Mouse (Mus musculus): ENCODE data around the gene Ldb3.

The Ldb3 gene

GRCm38 (mm10) chr14:34554047-34554446, 34.4 kb downstream of the Ldb3 start:
- DNase-seq (ENCODE audit: low spot score), result no peak

DNA sequence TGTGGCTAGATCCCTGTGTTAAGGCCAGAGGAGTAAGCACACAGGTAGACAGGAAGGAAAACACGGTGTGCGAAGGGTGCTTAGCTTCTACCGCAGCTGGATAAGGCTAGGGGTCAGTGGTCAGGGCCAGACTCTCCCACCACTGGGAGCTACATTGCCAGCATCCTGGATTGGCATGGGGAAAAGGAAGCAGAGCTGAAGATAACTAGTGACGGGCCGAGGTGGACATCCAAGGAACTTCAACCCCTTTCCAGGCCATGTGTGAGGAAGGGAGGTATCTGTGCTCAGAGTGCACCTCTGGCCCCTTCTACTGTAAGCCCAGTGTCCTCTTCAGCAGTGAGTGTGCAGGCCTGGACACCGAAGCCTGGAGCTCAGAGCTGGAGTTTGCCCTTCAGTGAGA, 35.0 kb downstream of the Ldb3 start:
- DNase-seq (ENCODE audit: low spot score), result no peak

DNA sequence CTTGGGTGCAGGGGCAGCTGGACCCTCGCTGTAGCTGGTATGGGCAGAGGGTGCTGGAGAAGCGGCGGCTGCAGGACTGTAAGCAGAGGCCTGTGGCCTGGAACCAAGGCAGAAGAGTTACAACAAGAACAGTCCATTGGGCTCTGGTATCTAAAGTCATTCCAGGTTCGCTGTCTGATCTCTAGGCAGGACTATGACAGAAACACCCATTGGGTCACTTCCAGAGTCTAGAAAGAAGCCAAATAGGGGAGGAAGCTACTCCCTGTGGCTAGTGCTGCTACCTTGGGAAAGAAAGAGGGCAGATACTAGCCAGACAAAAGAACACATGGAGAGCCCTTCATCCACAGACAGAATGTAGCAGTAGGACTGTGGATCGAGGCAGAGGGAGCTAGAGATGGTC, 36.3 kb downstream of the Ldb3 start:
- DNase-seq (ENCODE audit: low spot score), result no peak

DNA sequence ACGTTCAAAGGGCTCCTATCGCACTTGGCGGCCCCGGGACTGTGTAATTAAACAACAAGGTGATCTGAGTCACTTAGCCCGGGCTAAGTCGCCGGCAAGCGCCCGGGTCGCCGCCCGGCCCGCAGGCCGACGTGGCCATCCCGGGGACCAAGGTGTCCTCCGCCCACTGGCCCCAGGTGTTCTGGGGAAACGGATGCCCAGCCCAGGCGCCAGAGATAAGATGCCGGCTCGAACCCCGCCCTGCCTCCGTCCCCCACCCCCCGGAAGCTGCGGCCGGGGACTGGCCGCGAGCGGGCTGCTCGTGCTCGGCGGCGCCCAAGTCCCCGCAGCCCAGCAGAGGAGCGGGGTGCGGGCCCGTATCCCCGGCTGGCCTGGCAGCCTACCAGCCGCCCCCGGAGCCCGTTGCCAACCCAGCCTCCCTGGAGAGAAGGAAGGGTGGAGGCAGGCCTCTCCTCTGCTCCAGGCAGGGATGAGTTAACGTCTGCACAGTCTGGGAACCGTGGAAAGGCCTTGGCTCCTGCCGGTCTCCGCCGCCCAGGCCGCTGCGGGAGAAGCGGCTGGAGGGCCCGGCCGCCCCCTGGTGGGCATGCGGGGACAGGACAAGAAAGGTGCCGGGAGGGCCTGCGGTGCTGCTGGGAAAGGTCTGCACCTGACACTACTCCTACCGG, 39.3 kb downstream of the Ldb3 start:
- peak; percentile 89 for DNase-seq (ENCODE audit: low spot score)

DNA sequence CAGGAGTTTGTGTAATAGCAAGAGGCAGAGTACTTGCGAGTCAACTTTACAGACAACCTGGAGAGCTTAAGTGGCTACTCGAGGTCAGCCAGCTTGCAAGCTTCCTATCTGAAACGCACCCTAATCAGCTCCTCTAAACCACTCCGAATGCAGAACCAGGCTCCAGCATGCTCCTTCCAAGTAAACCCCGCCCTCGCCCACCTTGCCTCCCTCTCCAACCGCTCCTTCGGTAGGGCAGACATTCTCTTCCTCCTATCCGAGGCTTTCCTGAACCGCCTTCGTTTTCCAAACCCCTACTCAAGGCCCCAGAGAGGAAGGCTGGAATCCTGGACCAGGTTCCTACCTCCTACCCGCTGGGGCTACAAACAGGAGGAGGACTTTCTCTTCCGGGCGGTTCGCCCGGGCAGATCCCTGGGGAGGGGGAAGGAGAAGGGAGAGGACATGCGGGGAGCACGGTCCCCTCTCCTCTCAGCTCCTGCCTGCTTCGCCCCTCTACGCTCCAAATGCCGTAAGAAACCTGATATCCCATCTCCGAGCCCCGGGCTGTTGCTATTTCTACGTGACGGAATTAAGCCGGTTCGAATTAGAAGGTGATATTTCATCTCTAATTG, 40.0 kb downstream of the Ldb3 start:
- DNase-seq (ENCODE audit: low spot score), result peak; percentile 67

DNA sequence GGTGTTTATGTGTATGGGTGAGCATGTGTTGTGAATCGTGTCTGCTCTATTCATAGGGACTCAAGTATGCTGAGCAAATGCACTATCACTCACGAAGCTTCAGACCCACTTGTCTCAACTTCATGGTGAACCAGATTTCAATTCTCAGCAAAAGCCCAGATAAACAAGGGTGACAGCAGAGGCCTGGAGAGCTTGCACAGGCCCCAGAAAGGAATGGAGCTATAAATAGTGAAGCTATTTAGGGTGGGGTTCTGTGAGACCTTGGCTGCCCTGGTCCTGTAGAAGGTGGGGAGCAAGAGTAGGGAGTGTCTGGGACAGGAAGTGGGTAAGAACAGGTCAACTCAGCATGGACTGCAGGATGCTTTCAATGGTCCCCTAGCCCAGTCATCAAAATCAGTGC, 43.9 kb downstream of the Ldb3 start:
- DNase-seq (ENCODE audit: low spot score), result no peak

- no peak for DNase-seq (ENCODE audit: low spot score)
These were observed 44.5 kb downstream of the Ldb3 start for GRCm38 (mm10) chr14:34544001-34544400.

- no peak for DNase-seq (ENCODE audit: low spot score)
These were observed 44.9 kb downstream of the Ldb3 start for GRCm38 (mm10) chr14:34543596-34543995.

DNA sequence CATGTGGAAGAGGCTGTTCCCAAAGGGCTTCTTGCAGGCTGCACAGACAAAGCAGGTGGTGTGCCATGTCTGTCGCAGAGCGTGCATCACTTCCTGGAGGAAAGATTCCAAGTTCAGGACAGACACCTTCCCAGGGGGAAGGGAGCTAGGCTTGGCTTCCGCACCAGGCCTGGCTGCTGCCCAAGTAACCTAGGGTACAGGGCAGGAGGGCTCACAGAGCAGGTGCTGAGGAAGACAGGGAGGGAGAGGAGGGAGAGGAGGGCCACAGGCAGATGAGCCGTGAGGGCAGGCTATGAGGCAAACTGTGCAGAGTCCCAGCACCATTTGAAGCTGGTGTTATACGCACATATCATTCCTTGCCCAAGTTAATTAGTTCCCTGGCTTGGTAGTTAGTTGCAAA, 46.6 kb downstream of the Ldb3 start:
- DNase-seq (ENCODE audit: low spot score), result no peak

DNA sequence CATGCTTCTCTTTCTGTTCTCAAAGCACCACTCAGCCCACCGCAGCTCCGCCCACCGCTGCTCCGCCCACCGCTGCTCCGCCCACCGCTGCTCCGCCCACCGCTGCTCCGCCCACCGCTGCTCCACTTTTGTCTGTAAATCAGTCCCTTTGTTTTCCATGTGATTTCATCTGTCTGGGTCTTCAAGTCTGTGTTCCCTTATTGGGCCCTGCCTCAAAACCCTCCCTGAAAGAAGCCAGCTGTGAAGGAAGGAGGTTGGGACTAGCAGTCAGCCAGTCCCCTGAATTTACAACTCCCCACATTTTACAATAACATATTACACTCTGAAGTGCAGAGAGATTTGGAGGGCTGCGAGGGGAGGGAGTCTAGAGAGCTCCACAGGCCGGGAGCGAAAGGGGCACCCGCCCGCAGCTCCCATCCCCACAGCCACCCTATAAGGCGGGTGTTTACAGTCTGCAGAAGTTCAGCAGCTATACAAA, 47.8 kb downstream of the Ldb3 start:
- peak; percentile 82 for DNase-seq (ENCODE audit: low spot score)

GRCm38 (mm10) chr14:34535883-34536282, 52.6 kb downstream of the Ldb3 start:
- DNase-seq (ENCODE audit: low spot score), result no peak

DNA sequence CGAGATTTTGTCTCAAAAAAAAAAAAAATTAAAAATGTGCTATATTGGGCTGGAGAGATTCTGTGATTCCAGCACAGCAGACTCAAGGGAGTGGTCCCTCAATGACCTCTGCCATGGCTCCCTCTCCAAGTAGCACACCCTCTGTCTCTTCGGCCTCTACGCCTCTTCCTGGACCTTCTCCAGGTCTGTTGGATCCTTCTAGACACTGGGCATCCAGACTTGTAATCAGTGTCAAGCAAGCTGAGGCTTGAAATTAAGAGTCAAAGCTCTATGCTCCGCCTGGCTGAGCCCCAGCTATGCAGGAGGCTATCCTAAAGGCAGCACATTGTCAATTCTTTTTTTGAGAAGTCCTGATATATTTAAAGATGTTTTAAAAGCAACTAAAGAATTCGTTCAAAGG, 54.9 kb downstream of the Ldb3 start:
- no peak for DNase-seq (ENCODE audit: low spot score)

- DNase-seq (ENCODE audit: low spot score), result no peak
These were observed 55.9 kb downstream of the Ldb3 start for GRCm38 (mm10) chr14:34532536-34532935.

DNA sequence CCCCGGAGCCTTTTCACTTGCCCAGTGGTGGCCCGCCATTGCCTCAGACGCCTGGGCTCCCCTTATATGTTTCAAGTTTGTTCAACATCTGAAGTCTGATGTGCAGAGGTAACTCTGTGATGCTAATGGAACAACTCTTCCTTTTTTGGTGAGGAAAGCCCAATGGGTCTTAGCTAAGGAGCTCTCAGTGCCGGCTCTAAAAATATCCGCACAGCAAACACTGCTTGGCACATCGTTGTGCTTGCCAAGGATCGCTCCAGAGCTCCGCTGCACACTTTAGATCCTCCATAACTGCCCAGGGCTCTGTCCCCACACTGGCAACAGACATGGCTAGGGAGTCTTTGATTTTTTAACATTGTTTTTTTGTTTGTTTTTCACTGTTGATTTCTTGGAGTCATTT, 59.7 kb downstream of the Ldb3 start:
- DNase-seq (ENCODE audit: low spot score), result no peak

DNA sequence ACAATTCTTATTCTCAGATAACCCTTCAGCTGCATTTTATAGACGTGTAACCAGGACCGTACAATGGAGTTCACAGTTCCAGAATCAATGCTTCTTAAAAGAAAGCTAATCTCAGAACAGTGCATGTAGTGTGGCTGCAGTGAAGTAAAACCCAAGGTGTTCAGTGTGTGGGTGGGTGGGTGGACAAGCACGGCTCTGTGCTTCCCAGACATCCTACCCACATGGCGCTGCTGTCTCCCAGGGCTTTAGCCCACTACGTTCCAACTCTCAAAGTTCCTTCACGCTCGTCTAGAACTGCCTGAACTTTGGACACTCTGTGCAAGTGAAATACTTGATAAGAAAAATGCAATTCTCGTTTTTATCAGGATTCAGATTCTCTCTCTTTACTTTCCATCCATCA, 65.8 kb downstream of the Ldb3 start, which contains the start of gene 9230112D13Rik:
Gene 9230112D13Rik (minus strand): TSS at position 101 of the 400 bp plus-strand sequence.
- DNase-seq (ENCODE audit: low spot score), result no peak

DNA sequence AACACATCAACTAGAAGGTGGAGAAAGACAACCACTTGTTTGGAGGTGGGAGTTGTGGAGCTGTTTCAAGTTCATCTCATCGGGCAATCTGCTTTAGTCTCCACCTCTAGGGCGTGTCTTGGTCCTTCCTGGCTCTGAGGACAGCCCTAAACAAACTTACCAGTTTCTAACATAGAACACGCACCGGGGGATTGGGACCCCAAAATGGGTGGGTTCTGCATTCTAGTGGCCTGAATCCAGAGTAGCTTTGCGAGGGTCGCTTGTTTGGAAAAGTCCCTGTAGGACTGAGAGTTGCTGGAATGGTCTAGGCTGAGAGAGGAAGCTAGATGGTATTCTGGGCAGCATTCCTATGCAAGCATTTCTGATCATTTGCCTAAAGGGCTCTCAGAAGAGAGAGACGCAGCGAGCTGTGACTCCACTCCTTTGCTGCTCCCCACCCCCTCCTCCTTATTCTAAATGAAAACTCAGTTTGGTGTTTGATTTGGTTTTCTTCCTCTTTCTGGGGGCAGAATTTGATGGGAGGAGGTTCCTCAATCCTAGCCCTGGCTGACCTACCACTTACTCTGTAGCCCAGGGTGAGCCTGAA, 70.4 kb downstream of the Ldb3 start:
- DNase-seq (ENCODE audit: low spot score), result no peak

GRCm38 (mm10) chr14:34516960-34517577, 71.4 kb downstream of the Ldb3 start:
- no peak for DNase-seq (ENCODE audit: low spot score)

- no peak for DNase-seq (ENCODE audit: low spot score)
These were observed 72.6 kb downstream of the Ldb3 start for GRCm38 (mm10) chr14:34515860-34516259.

DNA sequence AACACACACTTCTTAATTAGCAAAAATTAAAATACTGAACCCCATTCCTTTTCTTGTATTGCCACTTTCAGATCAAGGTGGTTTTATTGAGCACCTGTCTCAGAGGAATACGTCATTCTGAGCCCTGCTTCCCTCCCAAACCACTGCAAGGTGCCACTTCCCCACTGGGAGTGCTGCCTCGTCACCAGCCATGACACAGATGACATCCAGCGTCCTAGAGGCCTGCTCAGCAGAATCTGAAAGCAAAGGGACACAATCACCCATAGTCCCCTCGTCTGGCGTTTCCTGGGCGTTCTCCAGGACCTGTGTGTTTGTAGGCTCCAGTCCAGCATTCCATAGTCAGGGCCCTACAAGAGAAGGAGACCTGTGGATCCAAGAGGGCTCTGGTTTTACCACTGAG, 74.4 kb downstream of the Ldb3 start:
- DNase-seq (ENCODE audit: low spot score), result no peak

GRCm38 (mm10) chr14:34512602-34513001, 75.9 kb downstream of the Ldb3 start:
- DNase-seq (ENCODE audit: low spot score), result no peak

- DNase-seq (ENCODE audit: low spot score), result no peak
These were observed 76.6 kb downstream of the Ldb3 start for GRCm38 (mm10) chr14:34511901-34512300.

- no peak for DNase-seq (ENCODE audit: low spot score)
These were observed 79.5 kb downstream of the Ldb3 start for GRCm38 (mm10) chr14:34508842-34509439.

Data from testis, postnatal 10 days (tissue).